Mouse (Mus musculus) CH12.LX (cell line): ENCODE data around the gene Flt3l. TPM values are rescaled to one million over a fixed set of nuclear protein-coding genes. Genes with fewer than 3 reads are reported as not detected.

Experiments used
- DNase-seq: peaks from one replicate; pipeline ENCODE4 v3.0.0-alpha.2; 2013; ENCODE audit errors: extremely low read depth
- H3K27ac ChIP-seq: 2 replicates; pipeline ENCODE4 v1.5.1; 2012; ENCODE audit warnings: low read depth, mild to moderate bottlenecking, control low read depth, moderate library complexity; ENCODE audit not compliant: insufficient read depth
- H3K27me3 ChIP-seq: replicated peaks from 2 replicates; pipeline ENCODE3; 2012; ENCODE audit warnings: inconsistent platforms
- H3K36me3 ChIP-seq, 2 experiments: replicated peaks in 1 of 2; 2 replicates each; pipeline versions ENCODE3 to v1.6.1; 2012; ENCODE audit warnings: inconsistent platforms in 1 of 2, low read length in 1 of 2, mild to moderate bottlenecking in 1 of 2, mixed read lengths in 1 of 2, moderate library complexity in 1 of 2; ENCODE audit not compliant: control insufficient read depth in 1 of 2, insufficient read depth in 1 of 2
- H3K4me1 ChIP-seq, 2 experiments: 2 replicates each; pipeline ENCODE4 v1.6.1; 2012; ENCODE audit warnings: inconsistent platforms in 1 of 2, moderate library complexity in 1 of 2; ENCODE audit not compliant: insufficient read depth in 2 of 2, control insufficient read depth in 1 of 2
- H3K4me2 ChIP-seq: 2 replicates; pipeline ENCODE4 v1.6.1; 2012; ENCODE audit warnings: low read depth, mild to moderate bottlenecking, control low read depth; ENCODE audit not compliant: poor library complexity, insufficient read depth, severe bottlenecking
- H3K4me3 ChIP-seq, 3 experiments: fragments of 150-350 bp in 1 of 3; sonication (generic) in 1 of 3; replicated peaks in 1 of 3; 2 replicates each; pipeline versions ENCODE3 to v1.5.1; 2011 to 2012; ENCODE audit warnings: low read depth in 2 of 3, low read length in 2 of 3, mild to moderate bottlenecking in 2 of 3, moderate library complexity in 2 of 3, control low read depth in 1 of 3, improper control_type of control experiment in 1 of 3, inconsistent platforms in 1 of 3, mixed read lengths in 1 of 3; ENCODE audit not compliant: poor library complexity in 1 of 3
- H3K79me2 ChIP-seq: replicated peaks from 2 replicates; pipeline ENCODE4 v1.6.1; 2012; ENCODE audit warnings: mild to moderate bottlenecking, moderate library complexity; ENCODE audit not compliant: control insufficient read depth, poor library complexity, insufficient read depth, severe bottlenecking; ENCODE audit errors: extremely low read depth
- H3K9ac ChIP-seq: 2 replicates; pipeline ENCODE4 v1.6.1; 2012; ENCODE audit warnings: low read depth, mild to moderate bottlenecking, control low read depth, moderate library complexity; ENCODE audit not compliant: insufficient read depth
- H3K9me3 ChIP-seq: replicated peaks from 2 replicates; pipeline ENCODE3; 2012; ENCODE audit warnings: low read length, inconsistent platforms, mixed read lengths
- CHD2 ChIP-seq: IDR thresholded peaks from 2 replicates; pipeline ENCODE4 v1.6.1; 2011; ENCODE audit warnings: low read length, improper control_type of control experiment
- ELF1 ChIP-seq: IDR thresholded peaks from 2 replicates; pipeline ENCODE4 v1.6.1; 2014; ENCODE audit warnings: low read depth, mild to moderate bottlenecking, inconsistent platforms, low read length, improper control_type of control experiment
- EP300 ChIP-seq: IDR thresholded peaks from 2 replicates; pipeline ENCODE4 v1.6.1; 2011; ENCODE audit warnings: low read length, improper control_type of control experiment
- ETS1 ChIP-seq: conservative IDR thresholded peaks from 2 replicates; pipeline ENCODE4 v1.6.1; 2012; ENCODE audit warnings: low read depth, mild to moderate bottlenecking, inconsistent platforms, low read length, improper control_type of control experiment, moderate library complexity
- GABPA ChIP-seq: IDR thresholded peaks from 2 replicates; pipeline ENCODE4 v1.6.1; 2012; ENCODE audit warnings: low read depth, low read length, improper control_type of control experiment, inconsistent platforms; ENCODE audit not compliant: insufficient replicate concordance
- HCFC1 ChIP-seq: IDR thresholded peaks from 2 replicates; pipeline ENCODE4 v1.6.1; 2012; ENCODE audit warnings: low read depth, mild to moderate bottlenecking, inconsistent platforms, low read length, improper control_type of control experiment
- IRF4 ChIP-seq: IDR thresholded peaks from 2 replicates; pipeline ENCODE4 v1.6.1; 2014; ENCODE audit warnings: low read depth, mild to moderate bottlenecking, inconsistent platforms, low read length, improper control_type of control experiment
- MAFK ChIP-seq: IDR thresholded peaks from 2 replicates; pipeline ENCODE4 v1.6.1; 2011; ENCODE audit warnings: low read length, improper control_type of control experiment; ENCODE audit not compliant: insufficient replicate concordance
- MAZ ChIP-seq: IDR thresholded peaks from 2 replicates; pipeline ENCODE4 v1.6.1; 2012; ENCODE audit warnings: low read depth, mild to moderate bottlenecking, inconsistent platforms, low read length, improper control_type of control experiment, moderate library complexity
- MYC ChIP-seq: IDR thresholded peaks from 2 replicates; pipeline ENCODE4 v1.6.1; 2011; ENCODE audit warnings: low read depth, mild to moderate bottlenecking, improper control_type of control experiment, low read length
- NRF1 ChIP-seq: IDR thresholded peaks from 2 replicates; pipeline ENCODE4 v1.6.1; 2014; ENCODE audit warnings: low read depth, mild to moderate bottlenecking, inconsistent platforms, low read length, improper control_type of control experiment, moderate library complexity
- PAX5 ChIP-seq: IDR thresholded peaks from 2 replicates; pipeline ENCODE4 v1.6.1; 2012; ENCODE audit warnings: low read length, inconsistent platforms, mixed read lengths
- POLR2A ChIP-seq: IDR thresholded peaks from 2 replicates; pipeline ENCODE4 v1.6.1; 2011; ENCODE audit warnings: low read depth, mild to moderate bottlenecking, improper control_type of control experiment, low read length
- POLR2AphosphoS2 ChIP-seq: IDR thresholded peaks from 2 replicates; pipeline ENCODE4 v1.6.1; 2011; ENCODE audit warnings: low read depth, low read length, improper control_type of control experiment
- RAD21 ChIP-seq: IDR thresholded peaks from 2 replicates; pipeline ENCODE4 v1.6.1; 2011; ENCODE audit warnings: low read depth, mild to moderate bottlenecking, low read length, improper control_type of control experiment, moderate library complexity
- SMC3 ChIP-seq: IDR thresholded peaks from 2 replicates; pipeline ENCODE4 v1.6.1; 2011; ENCODE audit warnings: low read depth, low read length, improper control_type of control experiment
- TBP ChIP-seq: conservative IDR thresholded peaks from 2 replicates; pipeline ENCODE4 v1.6.1; 2011; ENCODE audit warnings: low read depth, low read length, improper control_type of control experiment
- USF2 ChIP-seq: conservative IDR thresholded peaks from 2 replicates; pipeline ENCODE4 v1.6.1; 2011; ENCODE audit warnings: low read depth, low read length, improper control_type of control experiment
- ZKSCAN1 ChIP-seq: IDR thresholded peaks from 2 replicates; pipeline ENCODE4 v1.6.1; 2012; ENCODE audit warnings: low read depth, inconsistent platforms, low read length, improper control_type of control experiment, borderline replicate concordance
- dilution Hi-C: fragments of 300-500 bp; cut with MboI; formaldehyde crosslinking; loops from 2 replicates; pipeline ENCODE4 v1.14.3; 2020; ENCODE audit warnings: low sequenced_read_pairs; ENCODE audit not compliant: extremely low pct_unique_long_range_greater_than_20kb, extremely low pct_ligation_motif_present
- in situ Hi-C: fragments of 300-500 bp; cut with MboI; formaldehyde crosslinking; loops from 3 replicates; pipeline ENCODE4 v1.14.3; 2019; ENCODE audit warnings: low sequenced_read_pairs, low pct_ligation_motif_present, low pct_unique_long_range_greater_than_20kb, mixed read lengths
- polyA plus RNA-seq: library from polyadenylated mRNA; unstranded; fragments of >175 nt; gene quantifications from 2 replicates; pipeline ENCODE4 v1.2.1, GENCODE M21; 2012; ENCODE audit warnings: low read depth; ENCODE audit not compliant: insufficient read length
- total RNA-seq, 2 experiments: library from RNA; depleted of rRNA; stranded (reverse); fragments of 300-350 nt in 1 of 2; fragments of >200 nt in 1 of 2; gene quantifications; 2 replicates each; pipeline ENCODE4 v1.2.3; 2012 to 2014

Flt3l gene
- total and polyA plus RNA-seq, 3 experiments: 4.6 to 14.9 (median 4.9) TPM

- no peaks in the 10 kb centered on the region for H3K79me2 ChIP-seq
- DNase-seq: no peak
- dilution Hi-C loops (no loop called here), in situ Hi-C loops (no loop called here)
- no peak overlapping the region for H3K27ac ChIP-seq
- H3K4me2 ChIP-seq: no peak overlapping the region
- H3K27me3 ChIP-seq: no peaks in the 10 kb centered on the region
- TF ChIP-seq MAFK (no peak), IRF4 (no peak), CHD2 (no peak), POLR2A (no peak), ETS1 (no peak), USF2 (no peak), ZKSCAN1 (no peak), HCFC1 (no peak), ELF1 (no peak), RAD21 (no peak), EP300 (no peak), PAX5 (no peak), POLR2AphosphoS2 (no peak), SMC3 (no peak), MYC (no peak), NRF1 (no peak), MAZ (no peak), TBP (no peak), GABPA (no peak)
- TF ChIP-seq, all 38 proteins: peak for 0
- no peaks in the 10 kb centered on the region for H3K36me3 ChIP-seq
- H3K9me3 ChIP-seq: no peaks in the 10 kb centered on the region
- no peak overlapping the region for H3K9ac ChIP-seq
- peaks cover 3 to 16% of the 10 kb centered on the region in 2 experiments for H3K4me1 ChIP-seq
- no peak overlapping the region for H3K4me3 ChIP-seq
These were observed 44.9 kb downstream of the Flt3l start for GRCm38 (mm10) chr7:45091001-45091990.
